Mouse (Mus musculus) liver, embryonic 13.5 days (tissue): ENCODE measurements around the gene Ccdc17. TPM values are rescaled to one million over a fixed set of nuclear protein-coding genes. Genes with fewer than 3 reads are reported as not detected.

Source experiments
- ATAC-seq: fragments of 200-750 bp; cut with Nextera tagmentation; 2 replicates; pipeline ENCODE4 v1.8.0; 2017; ENCODE audit warnings: low read depth, mild to moderate bottlenecking, moderate number of reproducible peaks, moderate library complexity
- DNase-seq: peaks from one replicate; pipeline ENCODE4 v3.0.0; 2022
- H3K27ac ChIP-seq: fragments of 300-500 bp; sonication (generic); 2 replicates; pipeline ENCODE4 v1.5.1; 2015; ENCODE audit warnings: moderate library complexity, mild to moderate bottlenecking, inconsistent platforms
- H3K27me3 ChIP-seq: fragments of 300-500 bp; sonication (generic); 2 replicates; pipeline ENCODE4 v1.6.1; 2015; ENCODE audit warnings: mild to moderate bottlenecking, inconsistent platforms
- H3K36me3 ChIP-seq: fragments of 300-500 bp; sonication (generic); 2 replicates; pipeline ENCODE4 v1.6.1; 2015; ENCODE audit warnings: mild to moderate bottlenecking, inconsistent platforms
- H3K4me1 ChIP-seq: fragments of 300-500 bp; sonication (generic); replicated peaks from 2 replicates; pipeline ENCODE4 v1.6.1; 2015; ENCODE audit warnings: inconsistent platforms
- H3K4me2 ChIP-seq: fragments of 300-500 bp; sonication (generic); 2 replicates; pipeline ENCODE4 v1.6.1; 2015; ENCODE audit warnings: inconsistent platforms, mild to moderate bottlenecking, moderate library complexity
- H3K4me3 ChIP-seq: fragments of 300-500 bp; sonication (generic); replicated peaks from 2 replicates; pipeline ENCODE4 v1.5.1; 2015; ENCODE audit warnings: mild to moderate bottlenecking, inconsistent platforms
- H3K9ac ChIP-seq: fragments of 300-500 bp; sonication (generic); 2 replicates; pipeline ENCODE4 v1.6.1; 2015; ENCODE audit warnings: mild to moderate bottlenecking, inconsistent platforms
- H3K9me3 ChIP-seq: fragments of 300-500 bp; sonication (generic); replicated peaks from 2 replicates; pipeline ENCODE4 v1.6.1; 2016; ENCODE audit warnings: inconsistent platforms
- WGBS: fragments of 180-500 bp; shearing (Covaris S2); methylation state at CpG from one replicate; pipeline ENCODE4 v1.1.7; 2015; ENCODE audit not compliant: insufficient replicate concordance; 5-methylcytosine and 5-hydroxymethylcytosine counted together
- polyA plus RNA-seq: library from polyadenylated mRNA; unstranded; fragments of >200 nt; fragmentation: Nextera tagmentation; extraction: Ambion mirVana; gene quantifications from 2 replicates; pipeline ENCODE4 v1.2.1, GENCODE M21; 2015

The Ccdc17 gene
- polyA plus RNA-seq = 1.7 and 1.8 TPM in 2 replicates

DNA sequence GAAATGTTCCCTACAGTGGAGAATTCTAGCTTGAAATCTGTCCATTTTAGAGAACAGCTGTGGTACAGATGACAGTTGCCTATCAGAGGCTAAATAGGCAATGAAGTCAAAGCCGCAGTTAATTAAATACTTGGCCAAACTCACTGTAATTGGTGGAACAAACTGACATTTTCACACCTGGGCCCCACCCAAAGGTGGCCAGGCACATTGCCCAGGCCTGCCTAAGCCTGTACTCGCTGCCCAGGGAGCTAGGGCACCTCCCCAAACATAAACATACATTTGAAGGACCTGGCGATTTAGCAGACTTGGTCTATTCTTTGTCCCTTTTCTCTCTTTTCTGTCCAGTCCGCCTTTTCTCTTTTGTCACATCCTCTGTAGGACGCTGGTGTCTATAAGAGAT lies at the start of gene Ccdc17:
Ccdc17 (plus strand) TSS at position 276 of the 400 bp plus-strand sequence.
- ATAC-seq (no peak), DNase-seq (no peak)
- no peaks in the 10 kb centered on the region for H3K27me3 ChIP-seq
- peak within 1 kb of the TSS; percentile 81 for H3K9ac ChIP-seq
- H3K36me3 ChIP-seq = peaks cover 46% of the 10 kb centered on the region
- peaks cover 29% of the 10 kb centered on the region for H3K4me1 ChIP-seq
- H3K4me2 ChIP-seq = peak within 1 kb of the TSS; percentile 94
- no peaks in the 10 kb centered on the region for H3K9me3 ChIP-seq
- WGBS = 42% methylated on average over 5 of the region's 5 CpGs
- peak within 1 kb of the TSS; percentile 76 for H3K27ac ChIP-seq
- peak within 1 kb of the TSS; percentile 73 for H3K4me3 ChIP-seq

- Histone ChIP-seq H3K27me3 (no peaks in the 10 kb centered on the region), H3K4me2 (no peak overlapping the region), H3K36me3 (peaks cover 24% of the 10 kb centered on the region), H3K9ac (no peak overlapping the region), H3K4me3 (no peak overlapping the region), H3K27ac (no peak overlapping the region), H3K9me3 (no peaks in the 10 kb centered on the region), H3K4me1 (peaks cover 8% of the 10 kb centered on the region)
- ATAC-seq (0 out of 2 replicates have a peak, but pooled peaks have one; percentile 36), DNase-seq (no peak)
- 22% methylated on average over 1 of the region's 1 CpGs for WGBS
Observed at GRCm38 (mm10) chr4:116550432-116550831, 46.0 kb upstream of the Ccdc17 start.

DNA sequence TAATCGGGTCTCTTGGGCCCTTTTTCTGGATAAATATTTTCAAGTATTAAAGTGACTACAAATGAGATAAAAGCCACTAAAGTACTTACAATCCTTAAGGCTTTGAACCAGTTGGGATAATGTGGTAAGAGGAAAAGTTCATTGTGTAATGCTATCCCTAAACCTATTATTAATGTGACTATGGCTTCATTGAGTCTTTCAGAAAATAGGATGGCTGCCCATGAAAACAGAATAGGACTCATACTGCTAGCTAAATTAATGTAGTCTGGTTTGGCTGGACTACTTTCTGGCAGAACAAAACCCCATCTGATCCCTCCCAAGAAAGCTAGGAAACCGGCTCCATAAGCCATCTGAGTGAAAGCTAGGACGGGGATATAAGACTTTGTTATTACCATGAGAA lies 43.4 kb upstream of the Ccdc17 start:
- Histone ChIP-seq H3K27ac (no peak overlapping the region), H3K9me3 (no peaks in the 10 kb centered on the region), H3K36me3 (peaks cover 24% of the 10 kb centered on the region), H3K9ac (no peak overlapping the region), H3K4me3 (no peak overlapping the region), H3K27me3 (no peaks in the 10 kb centered on the region), H3K4me2 (no peak overlapping the region), H3K4me1 (peaks cover 8% of the 10 kb centered on the region)
- 76% methylated on average over 3 of the region's 3 CpGs for WGBS
- no peak for DNase-seq
- no peak for ATAC-seq

- 2% methylated on average over 23 of the region's 23 CpGs for WGBS
- H3K9ac ChIP-seq = peak within 1 kb of the TSS; percentile 84
- DNase-seq (peak; percentile 69), ATAC-seq (no peak)
- peak within 1 kb of the TSS; percentile 88 for H3K4me2 ChIP-seq
- peaks cover 27% of the 10 kb centered on the region for H3K4me1 ChIP-seq
- H3K36me3 ChIP-seq = peaks cover 24% of the 10 kb centered on the region
- no peaks in the 10 kb centered on the region for H3K27me3 ChIP-seq
- H3K27ac ChIP-seq = peak within 1 kb of the TSS; percentile 97
- no peaks in the 10 kb centered on the region for H3K9me3 ChIP-seq
- H3K4me3 ChIP-seq = peak within 1 kb of the TSS; percentile 93
Observed at GRCm38 (mm10) chr4:116555413-116556300, 40.8 kb upstream of the Ccdc17 start, which contains the start of gene Tmem69. Gene Tmem69 (minus strand): TSS chr4:116555936.

DNA sequence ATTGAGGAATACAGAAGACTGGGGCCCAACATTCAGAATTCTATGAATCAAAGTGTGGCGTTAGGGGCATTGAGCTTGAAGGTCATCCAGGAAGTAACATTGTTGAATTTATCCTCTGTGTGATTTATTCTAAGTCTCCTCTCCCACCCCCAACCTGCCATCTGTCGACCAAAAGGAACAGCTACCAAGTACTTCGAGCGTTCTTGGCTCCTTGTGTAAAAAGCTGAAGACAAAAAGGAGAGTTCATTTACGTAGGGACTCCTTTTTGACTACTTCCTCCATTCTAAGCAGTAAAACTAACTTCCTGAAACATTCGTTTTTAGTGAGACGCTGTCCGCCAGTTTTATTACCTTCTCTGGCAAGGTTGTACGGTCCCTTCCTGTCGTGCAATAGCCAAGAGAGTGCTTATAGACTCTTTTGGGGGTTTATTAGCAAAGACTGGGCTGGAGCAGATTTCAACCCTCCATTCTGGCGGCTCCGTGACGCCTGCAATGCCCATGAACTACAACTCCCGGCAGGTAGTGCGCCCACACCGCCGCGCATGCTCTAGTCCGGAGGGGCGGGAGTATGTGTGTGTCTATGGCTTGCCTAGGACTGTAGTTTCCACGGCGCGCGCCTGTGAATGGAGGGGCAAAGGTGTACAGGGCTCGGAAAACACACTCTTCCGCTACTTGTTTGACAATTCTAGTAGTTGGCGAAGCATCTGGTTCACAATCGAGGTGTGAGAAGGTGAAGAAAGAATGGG lies 39.7 kb upstream of the Ccdc17 start:
- under 1% methylated on average over 28 of the region's 28 CpGs for WGBS
- Histone ChIP-seq H3K27ac (peak overlapping the region; percentile 97), H3K4me3 (peak overlapping the region; percentile 93), H3K36me3 (peaks cover 26% of the 10 kb centered on the region), H3K4me2 (peak overlapping the region; percentile 88), H3K4me1 (peaks cover 35% of the 10 kb centered on the region), H3K9ac (peak overlapping the region; percentile 84), H3K27me3 (no peaks in the 10 kb centered on the region), H3K9me3 (no peaks in the 10 kb centered on the region)
- ATAC-seq = peak; percentile 92
- DNase-seq = peak; percentile 93

- DNase-seq = peak; percentile 97
- Histone ChIP-seq H3K4me1 (peaks cover 37% of the 10 kb centered on the region), H3K27ac (peak within 1 kb of the TSS; percentile 97), H3K9me3 (no peaks in the 10 kb centered on the region), H3K4me3 (peak within 1 kb of the TSS; percentile 93), H3K9ac (peak within 1 kb of the TSS; percentile 94), H3K4me2 (peak within 1 kb of the TSS; percentile 88), H3K27me3 (no peaks in the 10 kb centered on the region), H3K36me3 (peaks cover 23% of the 10 kb centered on the region)
- under 1% methylated on average over 78 of the region's 78 CpGs for WGBS
- peak; percentile 94 for ATAC-seq
Observed at GRCm38 (mm10) chr4:116557306-116558121, 38.9 kb upstream of the Ccdc17 start, which contains the start of gene Gpbp1l1. Gene Gpbp1l1 (plus strand): TSS chr4:116557658.

GRCm38 (mm10) chr4:116558151-116558882 lies 38.1 kb upstream of the Ccdc17 start:
- ATAC-seq = no peak

GRCm38 (mm10) chr4:116595793-116596192 lies 661 bp upstream of the Ccdc17 start:
- Histone ChIP-seq H3K9me3 (no peaks in the 10 kb centered on the region), H3K4me1 (peaks cover 29% of the 10 kb centered on the region)
- no peak for DNase-seq

More at GRCm38 (mm10) chr4:116558151-116558882, 38.1 kb upstream of the Ccdc17 start:
- H3K4me3 ChIP-seq = peak overlapping the region; percentile 93
- H3K4me2 ChIP-seq = peak overlapping the region; percentile 88
- H3K27me3 ChIP-seq = no peaks in the 10 kb centered on the region
- H3K9me3 ChIP-seq = no peaks in the 10 kb centered on the region
- WGBS = 2% methylated on average over 15 of the region's 15 CpGs
- H3K27ac ChIP-seq = peak overlapping the region; percentile 97
- peak overlapping the region; percentile 94 for H3K9ac ChIP-seq
- DNase-seq = no peak
- peaks cover 41% of the 10 kb centered on the region for H3K4me1 ChIP-seq
- peaks cover 21% of the 10 kb centered on the region for H3K36me3 ChIP-seq

GRCm38 (mm10) chr4:116596978-116597881 lies 776 bp downstream of the Ccdc17 start:
- Histone ChIP-seq H3K4me2 (peak overlapping the region; percentile 94), H3K4me3 (peak overlapping the region; percentile 73), H3K9ac (peak overlapping the region; percentile 81), H3K9me3 (no peaks in the 10 kb centered on the region), H3K4me1 (peaks cover 26% of the 10 kb centered on the region), H3K27me3 (no peaks in the 10 kb centered on the region), H3K27ac (peak overlapping the region; percentile 76), H3K36me3 (peaks cover 46% of the 10 kb centered on the region)
- under 1% methylated on average over 50 of the region's 50 CpGs for WGBS
- DNase-seq = peak; percentile 85
- peak; percentile 95 for ATAC-seq

More at GRCm38 (mm10) chr4:116595793-116596192, 661 bp upstream of the Ccdc17 start:
- Histone ChIP-seq H3K27me3 (no peaks in the 10 kb centered on the region), H3K9ac (no peak overlapping the region), H3K4me3 (no peak overlapping the region), H3K4me2 (peak overlapping the region; percentile 2; the same call in 1 of the 2 replicates), H3K36me3 (peaks cover 47% of the 10 kb centered on the region), H3K27ac (no peak overlapping the region)
- 76% methylated on average over 8 of the region's 8 CpGs for WGBS
- ATAC-seq = no peak
